Mouse (Mus musculus) intestine, embryonic 14.5 days (tissue): ENCODE results near the gene Rab20. TPM values are rescaled to one million over a fixed set of nuclear protein-coding genes. Genes with fewer than 3 reads are reported as not detected.
A peak's percentile ranks its signal among the peaks of the same experiment; 100 is the strongest.
"Not testable (repeated sequence)": the region's sequence is repeated elsewhere in the genome, so short reads cannot be mapped to it uniquely, and the experiment has no call there.

Experiments
- ATAC-seq: fragments of 200-750 bp; cut with Nextera tagmentation; replicated peaks from 2 replicates; pipeline ENCODE4 v1.8.0; 2017; ENCODE audit warnings: low read depth, moderate number of reproducible peaks, moderate TSS enrichment, moderate library complexity; ENCODE audit not compliant: low FRiP score, low TSS enrichment
- DNase-seq: peaks from one replicate; pipeline ENCODE4 v3.0.0-alpha.2; 2018; ENCODE audit warnings: low spot score
- H3K27ac ChIP-seq: fragments of 300-500 bp; sonication (generic); 2 replicates; pipeline ENCODE4 v1.5.1; 2014; ENCODE audit warnings: low read depth, mild to moderate bottlenecking, control low read depth
- H3K27me3 ChIP-seq: fragments of 300-500 bp; sonication (generic); replicated peaks from 2 replicates; pipeline ENCODE4 v1.6.1; 2014; ENCODE audit warnings: low read length, control low read depth; ENCODE audit not compliant: control insufficient read depth, insufficient read depth
- H3K36me3 ChIP-seq: fragments of 300-500 bp; sonication (generic); 2 replicates; pipeline ENCODE4 v1.6.1; 2014; ENCODE audit warnings: low read length, control low read depth; ENCODE audit not compliant: control insufficient read depth, insufficient read depth
- H3K4me1 ChIP-seq: fragments of 300-500 bp; sonication (generic); replicated peaks from 2 replicates; pipeline ENCODE4 v1.6.1; 2014; ENCODE audit warnings: low read length, control low read depth, mixed read lengths; ENCODE audit not compliant: control insufficient read depth, insufficient read depth
- H3K4me2 ChIP-seq: fragments of 300-500 bp; sonication (generic); 2 replicates; pipeline ENCODE4 v1.6.1; 2014; ENCODE audit warnings: low read length
- H3K4me3 ChIP-seq: fragments of 300-500 bp; sonication (generic); 2 replicates; pipeline ENCODE4 v1.5.1; 2014; ENCODE audit warnings: low read depth, low read length, control low read depth, mixed read lengths
- H3K9ac ChIP-seq: fragments of 300-500 bp; sonication (generic); 2 replicates; pipeline ENCODE4 v1.6.1; 2014; ENCODE audit warnings: mild to moderate bottlenecking, low read length
- H3K9me3 ChIP-seq: fragments of 300-500 bp; sonication (generic); 2 replicates; pipeline ENCODE4 v1.6.1; 2016; ENCODE audit warnings: low read length, control low read depth; ENCODE audit not compliant: control insufficient read depth
- WGBS: fragments of 180-500 bp; shearing (Covaris S2); extraction: QIAGEN DNeasy Blood & Tissue Kit; methylation state at CpG from one replicate; pipeline ENCODE4 v1.1.7; 2014; 5-methylcytosine and 5-hydroxymethylcytosine counted together
- polyA plus RNA-seq: library from polyadenylated mRNA; unstranded; fragments of >200 nt; fragmentation: Nextera tagmentation; extraction: Ambion mirVana; gene quantifications from 2 replicates; pipeline ENCODE4 v1.2.1, GENCODE M21; 2014

Gene Rab20
- polyA plus RNA-seq, 1 experiment from 2014 or later = 7.8 TPM

DNA sequence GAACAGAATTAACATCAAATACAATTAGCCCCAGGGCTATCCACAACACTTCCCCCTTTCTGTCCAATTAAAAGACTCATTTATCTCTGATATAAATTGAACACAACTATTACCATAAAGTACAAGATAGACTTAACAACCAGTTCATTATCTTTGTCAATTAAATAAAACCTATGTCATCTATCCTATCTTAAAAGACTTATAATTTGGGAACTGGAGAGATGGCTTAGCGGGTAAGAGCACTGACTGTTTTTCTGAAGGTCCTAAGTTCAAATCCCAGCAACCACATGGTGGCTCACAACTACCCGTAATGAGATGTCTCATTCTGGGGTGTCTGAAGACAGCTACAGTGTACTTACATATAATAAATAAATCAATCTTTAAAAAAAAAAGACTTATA, 13.8 kb upstream of the Rab20 start:
- WGBS = 87% methylated on average over 2 of the region's 2 CpGs
- H3K4me3 ChIP-seq, ATAC-seq, H3K36me3 ChIP-seq, DNase-seq, H3K4me1 ChIP-seq, H3K9me3 ChIP-seq, H3K27ac ChIP-seq, H3K27me3 ChIP-seq, H3K4me2 ChIP-seq, H3K9ac ChIP-seq: not testable (repeated sequence)

GRCm38 (mm10) chr8:11487229-11487628, 8.7 kb upstream of the Rab20 start:
- DNase-seq = no peak
- H3K4me1 ChIP-seq = no peaks in the 10 kb centered on the region
- WGBS = 74% methylated on average over 4 of the region's 4 CpGs
- no peak overlapping the region for H3K9ac ChIP-seq
- no peak for ATAC-seq
- H3K9me3 ChIP-seq = no peaks in the 10 kb centered on the region
- H3K4me3 ChIP-seq = no peak overlapping the region
- H3K36me3 ChIP-seq = no peaks in the 10 kb centered on the region
- 0 out of 2 replicates have a peak, but pooled peaks cover 4% of the 10 kb centered on the region for H3K27me3 ChIP-seq
- no peak overlapping the region for H3K4me2 ChIP-seq
- no peak overlapping the region for H3K27ac ChIP-seq

DNA sequence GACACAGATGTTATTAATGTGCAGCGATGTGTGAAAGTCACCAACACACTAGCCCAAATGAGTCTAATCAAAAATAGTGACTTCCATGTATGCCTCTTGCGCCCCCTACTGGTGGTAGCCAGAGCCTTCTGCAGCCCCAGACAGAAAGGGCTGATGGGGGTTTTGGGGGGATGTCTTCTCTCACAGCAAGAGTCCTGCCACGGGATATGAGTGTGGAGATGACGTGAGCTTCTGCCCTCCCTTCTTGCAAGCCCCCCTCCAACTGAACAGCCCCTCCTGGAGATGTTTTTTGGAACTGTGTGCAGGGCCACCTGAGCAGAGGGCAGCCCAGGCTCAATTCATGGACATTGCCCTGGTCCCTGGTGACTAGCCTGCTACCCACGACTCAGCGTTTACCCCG, 7.6 kb upstream of the Rab20 start:
- Histone ChIP-seq H3K9ac (no peak overlapping the region), H3K4me2 (no peak overlapping the region), H3K27ac (no peak overlapping the region), H3K36me3 (no peaks in the 10 kb centered on the region), H3K4me1 (no peaks in the 10 kb centered on the region), H3K9me3 (no peaks in the 10 kb centered on the region), H3K4me3 (no peak overlapping the region), H3K27me3 (0 out of 2 replicates have a peak, but pooled peaks cover 4% of the 10 kb centered on the region)
- ATAC-seq (no peak), DNase-seq (peak; percentile 90)
- 20% methylated on average over 7 of the region's 7 CpGs for WGBS

GRCm38 (mm10) chr8:11482537-11482936, 4.0 kb upstream of the Rab20 start:
- WGBS = 58% methylated on average over 3 of the region's 3 CpGs
- DNase-seq (no peak), ATAC-seq (no peak)
- H3K27ac ChIP-seq = no peak overlapping the region
- no peaks in the 10 kb centered on the region for H3K36me3 ChIP-seq
- H3K9ac ChIP-seq = no peak overlapping the region
- no peak overlapping the region for H3K4me3 ChIP-seq
- H3K9me3 ChIP-seq = no peaks in the 10 kb centered on the region
- H3K4me1 ChIP-seq = peaks cover 5% of the 10 kb centered on the region; the same call in 1 of the 2 replicates
- peaks cover 20% of the 10 kb centered on the region for H3K27me3 ChIP-seq
- no peak overlapping the region for H3K4me2 ChIP-seq

DNA sequence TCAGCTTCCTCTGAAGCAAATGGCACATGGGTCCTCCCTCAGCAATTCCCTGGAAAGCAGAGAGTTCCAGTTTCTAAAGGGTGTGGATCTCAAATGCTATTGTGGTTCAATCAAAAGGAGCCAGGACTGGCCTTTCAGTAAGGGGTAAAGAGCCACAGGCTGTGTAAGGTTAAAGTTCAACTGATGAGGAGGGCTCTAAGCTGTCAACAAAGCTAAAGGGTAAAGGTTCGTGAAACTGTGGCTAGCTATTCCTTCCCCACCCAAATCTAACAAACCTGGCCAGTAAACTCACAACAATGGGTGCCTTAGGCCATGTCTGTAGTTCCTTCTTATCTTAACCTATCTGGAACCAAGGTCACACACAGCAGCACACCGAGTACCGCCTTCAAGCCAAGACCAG, 3.4 kb upstream of the Rab20 start:
- peaks cover 10% of the 10 kb centered on the region for H3K4me1 ChIP-seq
- H3K27ac ChIP-seq = no peak overlapping the region
- ATAC-seq (no peak), DNase-seq (no peak)
- no peaks in the 10 kb centered on the region for H3K36me3 ChIP-seq
- no peaks in the 10 kb centered on the region for H3K9me3 ChIP-seq
- 74% methylated on average over 3 of the region's 3 CpGs for WGBS
- H3K27me3 ChIP-seq = peaks cover 25% of the 10 kb centered on the region
- no peak overlapping the region for H3K4me2 ChIP-seq
- no peak overlapping the region for H3K4me3 ChIP-seq
- no peak overlapping the region for H3K9ac ChIP-seq

- Histone ChIP-seq H3K4me3 (no peak overlapping the region), H3K9me3 (no peaks in the 10 kb centered on the region), H3K4me2 (no peak overlapping the region), H3K27me3 (peaks cover 41% of the 10 kb centered on the region), H3K9ac (no peak overlapping the region), H3K4me1 (peaks cover 21% of the 10 kb centered on the region), H3K27ac (no peak overlapping the region), H3K36me3 (no peaks in the 10 kb centered on the region)
- DNase-seq (no peak), ATAC-seq (no peak)
- 14% methylated on average over 14 of the region's 14 CpGs for WGBS
These were observed 1.1 kb upstream of the Rab20 start for GRCm38 (mm10) chr8:11479591-11479990.

DNA sequence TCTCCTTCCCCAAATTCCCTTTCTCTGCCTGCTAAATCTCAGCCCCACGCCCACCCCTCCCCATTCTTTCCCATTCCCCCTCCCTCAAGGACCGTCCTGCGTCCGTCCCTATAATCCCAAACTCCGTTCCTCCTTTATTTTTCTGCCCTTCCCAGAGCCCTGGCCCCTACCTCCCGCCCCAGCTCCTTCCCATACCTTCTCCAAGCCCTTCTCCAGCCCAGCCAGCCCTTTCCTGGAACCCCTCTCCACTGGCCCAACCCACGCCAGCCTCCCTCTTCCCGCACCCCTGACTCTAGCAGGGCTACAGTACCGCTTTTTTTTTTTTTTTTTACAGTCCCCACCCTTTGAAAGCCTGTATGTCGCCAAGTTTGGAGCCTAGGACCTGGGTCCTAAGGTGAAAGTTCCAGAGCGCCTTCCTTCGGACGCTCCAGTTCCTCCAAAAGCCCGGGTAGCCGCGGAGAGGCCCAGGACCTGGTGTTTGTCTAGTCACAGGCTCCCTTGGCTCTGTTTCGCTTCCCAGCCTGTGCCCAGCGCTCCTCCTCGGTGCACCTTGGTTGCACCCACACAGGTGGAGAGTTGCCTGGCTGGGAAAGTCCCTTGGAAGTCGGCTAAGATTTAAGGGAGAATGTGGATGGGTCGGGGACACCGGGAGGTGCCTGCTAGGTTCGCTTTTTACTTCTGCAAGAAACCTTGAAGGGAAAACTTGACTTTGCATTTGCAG, 457 bp upstream of the Rab20 start:
- H3K4me1 ChIP-seq = peaks cover 21% of the 10 kb centered on the region
- ATAC-seq (0 out of 2 replicates have a peak, but pooled peaks have one; percentile 13), DNase-seq (peak; percentile 67)
- peak overlapping the region; percentile 61 for H3K4me3 ChIP-seq
- 6% methylated on average over 23 of the region's 23 CpGs for WGBS
- H3K9me3 ChIP-seq = no peaks in the 10 kb centered on the region
- H3K36me3 ChIP-seq = no peaks in the 10 kb centered on the region
- H3K4me2 ChIP-seq = peak overlapping the region; percentile 88
- no peak overlapping the region for H3K27ac ChIP-seq
- peaks cover 41% of the 10 kb centered on the region for H3K27me3 ChIP-seq
- no peak overlapping the region for H3K9ac ChIP-seq

DNA sequence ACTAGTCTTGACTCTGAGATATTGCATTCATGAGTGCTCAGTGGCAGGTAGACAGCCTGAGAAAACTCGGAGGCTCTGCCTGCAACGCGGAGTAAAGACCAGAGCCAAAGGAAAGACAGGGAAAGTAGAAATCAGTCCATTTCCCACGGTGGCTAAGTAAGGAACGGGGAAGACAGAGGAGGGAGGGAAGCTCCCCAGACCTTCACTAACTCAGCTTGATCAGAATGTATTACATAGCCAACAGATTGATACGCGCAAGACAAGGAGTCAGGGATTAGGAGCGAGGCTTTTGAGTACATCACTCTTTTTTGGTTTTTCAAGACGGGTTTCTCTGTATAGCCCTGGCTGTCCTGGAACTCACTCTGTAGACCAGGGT, 1.3 kb downstream of the Rab20 start:
- Histone ChIP-seq H3K36me3 (no peaks in the 10 kb centered on the region), H3K27ac (no peak overlapping the region), H3K4me3 (peak overlapping the region; percentile 61), H3K27me3 (peaks cover 41% of the 10 kb centered on the region), H3K4me1 (peaks cover 21% of the 10 kb centered on the region), H3K4me2 (peak overlapping the region; percentile 88), H3K9ac (no peak overlapping the region), H3K9me3 (no peaks in the 10 kb centered on the region)
- 7% methylated on average over 9 of the region's 9 CpGs for WGBS
- DNase-seq = peak; percentile 63
- ATAC-seq = no peak
